Mouse (Mus musculus): ENCODE measurements around the gene Fxn. TPM values are rescaled to one million over a fixed set of nuclear protein-coding genes. Genes with fewer than 3 reads are reported as not detected.
A peak's percentile ranks its signal among the peaks of the same experiment; 100 is the strongest.
"Not testable (repeated sequence)": the region's sequence is repeated elsewhere in the genome, so short reads cannot be mapped to it uniquely, and the experiment has no call there.

Gene Fxn
- total RNA-seq, 1 experiment from 2014 or later = 22.5 TPM

DNA sequence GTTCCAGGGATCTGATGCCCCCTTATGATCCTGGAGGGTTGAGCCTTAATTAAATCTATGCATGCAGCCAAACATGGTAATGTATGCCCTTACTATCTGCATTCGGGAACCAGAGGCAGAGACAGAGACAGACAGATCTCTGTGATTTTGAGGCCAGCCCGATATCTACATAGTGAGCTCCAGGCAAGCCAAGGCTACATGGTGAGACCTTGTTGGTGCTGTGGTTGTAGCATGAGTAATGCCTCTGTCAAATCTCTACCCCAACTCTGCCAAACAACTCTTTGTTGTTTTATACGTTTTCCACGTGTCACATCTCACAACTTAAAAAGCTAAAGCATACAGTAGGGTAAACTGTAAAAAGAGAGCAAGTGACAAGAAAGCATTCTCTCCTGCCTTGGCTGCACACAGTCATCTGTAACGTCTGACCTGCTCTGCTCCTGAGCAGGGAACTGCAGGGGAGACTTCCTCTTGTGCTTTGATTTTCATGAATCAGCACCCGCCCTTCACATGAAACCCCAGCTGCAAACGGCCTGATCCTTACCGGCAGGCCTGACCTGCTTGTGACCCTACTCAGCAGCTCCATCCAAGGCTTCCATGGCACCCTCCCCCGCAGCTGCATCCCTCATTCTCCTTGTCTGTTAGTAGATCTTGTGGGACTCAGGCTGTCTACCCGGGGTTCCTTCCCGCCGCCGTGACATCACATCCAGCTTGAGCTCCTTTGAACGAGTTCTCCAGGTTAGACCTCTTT, 38.4 kb downstream of the Fxn start:
- DNase-seq = peak; percentile 37

DNA sequence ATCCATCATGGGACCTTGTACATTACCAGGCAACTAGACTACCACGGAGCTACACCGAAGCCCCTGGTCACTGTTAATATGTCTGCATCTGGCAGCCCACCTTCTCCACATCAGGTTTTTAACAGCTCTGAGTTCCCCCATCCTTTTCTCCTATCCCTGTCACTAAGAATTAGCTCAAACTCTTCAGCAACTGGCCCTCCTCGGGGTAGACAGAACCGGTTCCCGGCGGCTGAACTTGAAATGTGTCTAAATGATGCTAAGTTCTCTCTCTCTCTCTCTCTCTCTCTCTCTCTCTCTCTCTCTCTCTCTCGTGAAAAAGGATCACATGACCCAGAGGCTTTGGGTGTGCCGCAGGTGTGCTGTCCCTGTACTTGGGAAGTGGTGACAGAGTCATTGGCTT, 39.1 kb downstream of the Fxn start:
- DNase-seq = no peak

DNA sequence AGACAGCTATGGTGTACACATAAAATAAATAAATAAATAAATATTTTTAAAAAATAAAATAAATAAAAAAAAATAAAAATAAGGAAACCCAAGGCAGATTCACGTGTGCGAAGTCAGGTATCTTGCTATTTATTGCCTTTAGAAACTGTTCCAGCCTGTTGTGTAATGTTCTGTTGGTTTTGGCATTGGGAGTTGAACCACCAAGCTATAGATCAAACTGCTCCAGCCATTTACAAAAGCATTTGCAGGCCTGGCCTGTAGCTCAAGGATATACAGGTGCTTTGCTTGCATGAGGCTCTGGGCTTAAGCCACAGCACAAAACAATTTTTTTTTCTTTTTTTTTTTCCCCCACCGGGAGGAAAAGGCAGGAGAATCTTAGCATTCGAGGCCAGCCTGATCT, 42.4 kb downstream of the Fxn start:
- no peak for DNase-seq

DNA sequence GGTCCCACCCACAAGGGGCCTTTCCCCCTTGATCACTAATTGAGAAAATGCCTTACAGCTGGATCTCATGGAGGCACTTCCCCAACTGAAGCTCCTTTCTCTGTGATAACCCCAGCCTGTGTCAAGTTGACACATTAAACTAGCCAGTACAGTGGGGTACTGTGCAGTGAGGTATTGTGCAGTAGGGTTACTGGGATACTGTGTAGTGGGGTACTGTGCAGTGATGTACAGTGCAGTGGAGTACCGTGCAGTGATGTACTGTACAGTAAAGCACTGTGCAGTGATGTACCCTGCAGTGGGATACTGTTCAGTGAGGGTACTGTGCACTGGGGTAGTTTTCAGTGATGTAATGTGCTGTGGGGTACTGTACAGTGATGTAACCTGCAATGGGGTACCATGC, 48.0 kb downstream of the Fxn start:
- DNase-seq = not testable (repeated sequence)

DNA sequence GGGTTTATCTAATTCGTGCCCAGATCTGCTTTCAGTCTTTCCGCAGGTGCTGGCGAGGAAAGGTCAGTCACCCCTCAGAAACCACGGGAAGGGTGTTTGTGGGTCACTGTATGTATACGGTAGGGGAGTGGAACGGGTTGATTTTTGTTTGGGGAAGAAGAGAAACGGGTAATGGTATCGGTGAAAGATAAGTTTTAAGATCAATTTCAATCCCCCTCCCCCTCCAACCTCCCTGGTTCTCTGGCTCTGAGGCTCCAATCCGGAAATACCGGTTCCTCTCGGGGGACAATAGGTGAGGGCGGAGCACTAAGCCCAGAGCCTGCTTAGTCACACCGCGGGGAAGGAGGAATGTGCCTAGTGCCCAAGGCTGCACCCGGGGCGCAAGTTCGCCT, 55.1 kb downstream of the Fxn start:
- DNase-seq = peak; percentile 64

DNA sequence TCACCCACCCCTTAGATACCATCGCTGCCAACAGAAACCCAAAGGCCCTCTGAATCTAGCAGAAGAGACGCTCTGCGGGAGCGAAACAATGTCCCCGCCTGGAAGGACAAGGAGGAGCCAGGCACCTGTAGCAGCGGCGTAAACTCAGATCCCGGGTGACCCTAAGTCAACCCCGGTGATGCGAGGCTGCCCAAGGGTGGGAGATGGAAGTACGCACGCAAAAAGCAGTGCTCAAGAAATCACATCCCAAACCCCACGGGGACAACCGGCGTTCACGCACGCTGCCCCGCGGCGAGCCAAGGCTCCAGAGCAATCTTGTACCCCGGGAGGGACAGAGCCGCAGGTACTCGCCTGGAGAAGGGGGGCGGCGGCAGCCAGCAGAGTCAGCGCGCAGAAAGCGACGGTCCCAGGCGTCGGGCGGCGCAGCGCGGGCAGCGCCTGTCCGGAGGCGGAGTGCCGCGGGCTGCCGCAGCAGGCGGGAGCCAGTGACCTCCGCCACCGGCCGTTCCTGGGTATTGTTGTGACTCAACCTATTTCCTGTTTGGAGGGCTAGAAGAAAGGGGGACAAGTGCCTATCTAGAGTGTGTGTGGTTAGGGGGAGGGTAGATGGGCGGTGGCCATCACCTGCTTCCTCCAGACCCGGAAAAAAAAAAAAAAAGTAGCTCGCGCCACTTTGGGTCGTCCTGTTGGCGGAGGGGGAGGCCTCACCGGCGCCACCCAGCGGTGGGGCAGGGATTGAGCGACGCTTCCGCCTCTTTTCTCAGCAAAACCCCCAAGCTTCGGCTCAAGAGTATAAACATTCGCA, 55.7 kb downstream of the Fxn start, which contains the start of gene Tjp2:
Gene Tjp2, minus strand, starts transcription at position 531 of the 805 bp plus-strand sequence.
- peak; percentile 77 for DNase-seq

DNA sequence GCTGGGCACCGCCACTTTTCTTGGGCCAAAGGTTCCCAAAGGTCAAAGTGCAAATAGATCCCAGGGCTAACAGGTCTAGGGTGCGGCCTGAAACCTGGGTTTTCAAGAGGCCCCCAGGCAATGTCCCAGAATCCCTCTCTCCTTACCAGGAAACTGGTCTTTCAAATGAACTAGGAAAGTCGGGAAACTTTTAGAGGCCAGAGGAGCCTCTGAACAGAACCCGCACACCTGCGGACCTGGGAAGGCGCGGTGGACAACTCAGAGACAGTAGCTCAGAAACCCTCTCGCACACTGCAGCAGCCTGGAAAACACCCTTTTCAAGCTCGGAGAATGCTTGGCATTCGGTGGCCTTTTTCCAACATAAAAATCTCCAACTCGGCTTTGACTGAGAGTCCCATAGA, 56.6 kb downstream of the Fxn start:
- peak; percentile 29 for DNase-seq

DNA sequence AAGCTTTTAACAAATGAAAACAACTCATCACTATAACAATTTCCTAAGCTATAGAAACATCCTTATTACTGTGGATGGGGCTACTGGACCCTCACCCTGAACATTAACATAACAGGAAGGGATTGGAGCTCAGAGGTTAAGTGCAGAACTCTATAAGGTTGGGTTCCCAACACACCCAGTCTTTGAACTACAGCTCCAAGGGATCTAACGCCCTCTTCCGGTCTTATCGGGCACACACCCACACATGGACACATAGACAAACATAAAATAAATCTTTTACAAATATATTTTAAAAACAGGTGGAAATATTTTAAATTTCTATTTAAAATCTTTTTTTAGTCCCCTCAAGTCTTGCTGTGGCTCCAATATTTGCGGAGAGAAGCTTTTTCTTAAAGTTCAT, 59.0 kb downstream of the Fxn start:
- no peak for DNase-seq

DNA sequence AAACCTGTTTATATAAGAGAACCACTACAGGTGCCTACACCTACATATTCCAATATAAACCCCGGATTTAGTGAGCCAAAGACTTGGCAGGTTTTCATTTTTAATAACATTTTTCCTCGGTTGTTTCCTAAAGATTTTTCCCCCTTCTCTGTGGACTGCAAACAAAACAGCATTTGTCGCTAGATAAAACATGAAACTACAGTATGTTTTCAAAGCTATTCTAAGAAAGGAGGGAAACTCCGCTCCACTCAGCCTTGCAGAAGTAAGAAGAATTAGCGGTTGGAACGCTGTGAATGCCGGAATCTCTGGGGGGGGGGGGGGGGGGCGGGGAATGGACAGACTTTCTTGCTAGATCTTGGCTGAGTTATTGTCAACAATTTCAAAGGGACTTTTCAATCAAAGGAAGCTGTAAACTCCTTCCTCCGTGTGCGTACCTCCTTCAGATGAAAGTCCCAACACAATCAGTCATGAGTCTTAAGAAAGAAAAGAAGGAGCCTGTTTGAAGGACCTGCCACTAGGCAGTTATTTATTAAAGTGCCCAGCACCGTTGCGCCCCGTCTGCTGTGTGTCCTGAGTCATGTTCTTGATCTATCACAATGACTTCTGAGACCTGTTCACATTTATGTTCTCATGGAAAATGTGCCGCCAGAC, 59.5 kb downstream of the Fxn start:
- no peak for DNase-seq

DNA sequence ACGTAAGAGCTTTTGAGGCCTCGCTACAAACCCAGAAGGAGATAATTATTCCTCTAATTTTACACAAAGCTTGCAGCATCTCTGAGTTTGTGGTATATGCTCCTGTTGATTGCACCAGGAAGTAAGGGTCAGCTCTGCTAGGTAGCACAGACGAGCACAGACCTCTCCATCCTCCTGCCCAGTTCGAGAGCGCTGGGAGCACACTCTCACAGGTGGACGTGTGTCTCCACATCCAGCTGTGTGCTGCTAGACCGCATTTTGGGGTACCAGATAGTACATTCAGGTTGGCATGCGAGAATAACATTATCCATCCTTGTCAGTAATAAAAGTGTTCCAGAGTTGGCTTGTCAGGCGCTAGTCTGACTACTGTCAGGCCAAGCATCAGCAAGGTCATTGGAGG, 61.4 kb downstream of the Fxn start:
- no peak for DNase-seq

DNA sequence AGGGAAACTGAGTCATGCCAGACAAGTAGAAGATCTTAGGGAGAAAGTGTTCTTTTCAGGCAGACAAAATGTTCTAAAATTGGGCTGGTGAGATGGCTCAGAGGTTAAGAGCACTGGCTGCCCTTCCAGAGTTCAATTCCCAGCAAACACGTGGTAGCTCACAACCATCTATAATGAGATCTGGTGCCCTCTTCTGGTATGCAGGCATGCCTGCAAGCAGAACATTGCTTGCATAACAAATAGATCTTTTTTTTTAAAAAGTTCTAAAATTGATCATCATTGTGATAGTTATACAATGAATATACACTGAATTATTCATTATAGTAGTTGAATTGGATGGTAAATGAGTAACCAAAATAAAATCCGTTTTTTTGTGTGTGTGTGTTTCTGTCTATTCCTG, 62.1 kb downstream of the Fxn start:
- DNase-seq = no peak

DNA sequence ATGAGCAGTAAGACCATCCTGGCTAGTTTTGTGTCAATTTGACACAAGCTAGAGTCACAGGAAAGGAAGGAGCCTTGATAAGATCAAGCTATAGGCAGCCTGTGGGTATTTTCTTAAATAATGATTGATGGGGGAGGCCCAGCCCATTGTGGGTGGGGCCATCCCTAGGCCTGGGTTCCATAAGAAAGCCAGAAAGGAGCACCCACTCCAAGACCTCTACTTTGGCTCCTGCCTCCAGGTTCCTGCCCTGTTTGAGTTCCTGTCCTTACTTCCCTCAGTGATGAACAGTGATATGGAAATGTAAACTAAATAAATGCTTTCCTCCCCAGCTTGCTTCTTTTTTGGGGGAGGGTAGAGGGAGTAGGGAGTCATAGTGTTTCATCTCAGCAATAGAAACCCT, 62.6 kb downstream of the Fxn start:
- no peak for DNase-seq

DNA sequence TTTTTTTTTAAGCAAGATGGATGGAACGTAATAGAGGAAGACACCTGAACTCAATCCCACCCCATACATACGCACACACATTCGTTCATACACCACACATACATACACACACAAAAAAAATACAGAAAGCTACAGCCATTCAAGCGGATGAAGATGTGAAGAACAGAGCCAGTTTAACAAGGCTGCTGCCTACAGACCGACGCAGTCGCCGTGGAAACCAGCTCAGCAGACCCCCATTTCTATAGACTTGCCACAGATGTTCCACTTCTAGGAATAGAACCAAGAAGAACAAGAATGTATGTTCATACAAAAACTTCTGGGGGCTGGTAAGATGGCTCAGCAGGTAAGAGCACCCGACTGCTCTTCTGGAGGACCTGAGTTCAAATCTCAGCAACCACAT, 63.6 kb downstream of the Fxn start:
- DNase-seq = no peak

DNA sequence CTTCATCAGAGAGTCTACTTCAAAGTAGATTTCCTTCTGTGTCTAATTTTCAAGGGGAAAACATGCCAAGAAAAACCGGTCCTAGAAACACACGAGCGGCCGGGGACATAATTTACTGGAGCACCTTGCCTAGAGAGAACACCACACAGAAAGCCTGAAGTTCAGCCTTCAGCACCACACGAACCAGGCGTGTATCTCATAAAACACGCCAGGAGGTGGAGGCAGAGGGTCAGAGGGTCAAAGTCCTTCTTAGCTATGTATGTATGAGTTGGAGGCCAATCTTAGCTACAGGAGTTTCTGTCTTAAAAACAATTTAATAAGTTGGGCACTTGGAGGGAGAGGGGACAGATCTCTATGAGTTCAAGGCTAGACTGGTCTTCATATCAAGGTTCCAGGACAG, 65.5 kb downstream of the Fxn start:
- DNase-seq = no peak

DNA sequence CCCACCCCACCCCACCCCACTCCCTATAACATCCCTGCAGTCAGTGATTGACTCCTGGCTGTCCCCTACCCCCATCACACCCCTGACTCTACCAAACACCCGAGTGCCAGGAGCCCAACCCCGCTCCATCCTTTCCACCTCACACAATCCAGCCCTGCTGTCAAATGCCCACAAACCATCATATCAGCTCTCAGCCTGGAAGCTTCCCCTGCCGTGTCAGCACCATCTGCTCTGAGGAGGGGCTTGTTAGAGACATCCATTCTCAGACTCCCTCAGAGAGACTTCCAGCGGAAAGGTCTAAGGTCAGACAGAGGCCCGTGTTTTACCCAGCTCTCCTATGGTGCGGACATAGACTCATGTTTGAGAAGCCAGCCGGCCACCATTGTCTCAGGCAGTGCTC, 67.1 kb downstream of the Fxn start:
- DNase-seq = no peak

DNA sequence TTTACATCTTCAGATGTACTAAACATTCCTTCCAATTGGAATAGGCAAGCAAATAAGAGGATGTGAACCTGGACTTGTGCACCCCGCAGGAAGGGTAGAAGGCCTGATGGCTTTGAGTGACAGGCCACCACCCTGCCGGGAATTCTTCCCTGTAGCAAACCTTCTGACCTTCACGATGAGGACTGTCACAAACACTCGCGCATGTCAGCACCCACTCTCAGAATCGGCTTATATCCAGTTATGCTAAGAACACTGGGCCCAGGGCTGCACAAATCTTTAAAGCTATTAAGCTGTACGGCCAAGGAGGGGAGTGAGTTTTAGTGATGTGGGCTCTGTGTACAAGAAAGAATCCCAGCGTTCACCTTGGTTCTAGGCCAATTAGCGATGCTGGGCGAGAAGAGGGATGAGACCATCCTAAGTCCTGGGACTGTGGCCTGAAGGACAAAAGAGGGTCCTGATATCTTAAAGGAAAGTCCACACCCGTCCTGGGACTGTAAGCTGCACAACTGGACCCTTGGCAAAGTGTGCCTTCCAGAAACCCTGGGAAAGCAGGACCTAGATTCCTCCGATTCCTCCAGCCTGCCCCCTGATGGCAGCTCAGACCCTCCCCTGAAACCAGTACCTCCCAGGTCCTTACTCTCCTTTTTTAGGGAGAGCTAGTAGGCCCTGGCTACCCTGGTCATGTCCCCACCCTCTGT, 67.7 kb downstream of the Fxn start:
- no peak for DNase-seq

Other genes starting within 250 kb of the Fxn start
- gene Fam189a2, start 249.6 kb downstream of the Fxn start, total RNA-seq (2021) = 8.7 and 12.3 TPM in 2 replicates
- 11.2 and 11.8 TPM in 2 replicates for gene Tjp2, start 55.6 kb downstream of the Fxn start, total RNA-seq (2021)
- gene Fam122a, start 196.8 kb upstream of the Fxn start, total RNA-seq (2021) = 27.9 and 33.1 TPM in 2 replicates